Mouse (Mus musculus) megakaryocyte, embryonic 14.5 days (primary cell): ENCODE results near the gene Sftpa1.

Experiments used
- FLI1 ChIP-seq: IDR thresholded peaks from 2 replicates; pipeline ENCODE4 v1.6.1; 2012; ENCODE audit warnings: low read length, inconsistent platforms, mixed read lengths
- GATA1 ChIP-seq: IDR thresholded peaks from 3 replicates; pipeline ENCODE4 v1.6.1; 2012; ENCODE audit warnings: mixed read lengths, low read length, inconsistent platforms, borderline replicate concordance

DNA sequence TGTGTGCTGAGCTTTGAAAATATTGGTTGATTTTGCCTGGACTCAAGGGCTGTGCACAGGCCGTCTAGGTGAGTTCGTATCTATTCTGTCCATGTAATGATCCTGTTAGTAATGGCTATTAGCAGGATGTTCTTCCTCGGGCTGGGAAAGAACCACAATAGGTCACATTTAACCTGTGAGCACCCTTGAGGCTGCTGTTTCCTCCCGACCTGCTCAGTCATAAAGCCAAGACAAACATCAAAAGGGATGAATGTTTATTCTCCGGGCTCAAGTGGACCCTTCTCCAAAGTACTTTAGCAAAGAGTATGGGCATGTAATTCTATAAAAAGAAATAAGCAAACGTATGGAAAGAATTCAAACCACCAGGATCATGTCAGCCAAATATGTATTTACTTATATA is 14.5 kb downstream of the Sftpa1 start:
- no peak for TF ChIP-seq GATA1
- no peak for TF ChIP-seq FLI1
